Mouse (Mus musculus): ENCODE measurements around the gene Olfr1061. TPM values are rescaled to one million over a fixed set of nuclear protein-coding genes. Genes with fewer than 3 reads are reported as not detected.

The Olfr1061 gene
- not detected in 4 replicates for total RNA-seq (2023)

GRCm38 (mm10) chr2:86413950-86414349 is at the start of gene Olfr1061:
Olfr1061 (minus strand) TSS chr2:86414050.

GRCm38 (mm10) chr2:86456169-86456568 is 42.3 kb upstream of the Olfr1061 start, which contains the start of gene Olfr1066:
Olfr1066 (minus strand) TSS chr2:86456269.

GRCm38 (mm10) chr2:86450491-86450890 is 36.6 kb upstream of the Olfr1061 start, which contains the start of gene Olfr1065:
Olfr1065 (minus strand) TSS chr2:86450591.

GRCm38 (mm10) chr2:86426649-86427048 is 12.8 kb upstream of the Olfr1061 start, which contains the start of gene Olfr1062:
Olfr1062 (minus strand) TSS chr2:86426749.

GRCm38 (mm10) chr2:86388461-86388860 is 25.4 kb downstream of the Olfr1061 start, which contains the start of gene Olfr1058:
Olfr1058 (minus strand) TSS chr2:86388561.

GRCm38 (mm10) chr2:86378293-86378692 is 35.6 kb downstream of the Olfr1061 start, which contains the start of gene Olfr1057:
Olfr1057 (minus strand) TSS chr2:86378393.

Other genes with a start within 250 kb of the Olfr1061 start
- gene Olfr1043, start 246.5 kb downstream of the Olfr1061 start, total RNA-seq (2023), result not detected in 4 replicates
- not detected in 4 replicates for gene Olfr1044, start 236.2 kb downstream of the Olfr1061 start, total RNA-seq (2023)
- not detected in 4 replicates for gene Olfr52, start 228.4 kb downstream of the Olfr1061 start, total RNA-seq (2023)
- gene Olfr1045, start 211.0 kb downstream of the Olfr1061 start, total RNA-seq (2023), result not detected in 4 replicates
- not detected in 4 replicates for gene Olfr1046, start 194.7 kb downstream of the Olfr1061 start, total RNA-seq (2023)
- not detected in 4 replicates for gene Olfr1047, start 182.6 kb downstream of the Olfr1061 start, total RNA-seq (2023)
- not detected in 4 replicates for gene Olfr1048, start 173.8 kb downstream of the Olfr1061 start, total RNA-seq (2023)
- not detected in 4 replicates for gene Olfr1049, start 155.7 kb downstream of the Olfr1061 start, total RNA-seq (2023)
- not detected in 4 replicates for gene Olfr1051, start 135.0 kb downstream of the Olfr1061 start, total RNA-seq (2023)
- not detected in 4 replicates for gene Olfr1052, start 121.6 kb downstream of the Olfr1061 start, total RNA-seq (2023)
- gene Olfr1053, start 98.8 kb downstream of the Olfr1061 start, total RNA-seq (2023), result not detected in 4 replicates
- gene Olfr1054, start 78.6 kb downstream of the Olfr1061 start, total RNA-seq (2023), result not detected in 4 replicates
- not detected in 4 replicates for gene Olfr1055, start 63.8 kb downstream of the Olfr1061 start, total RNA-seq (2023)
- gene Olfr1056, start 51.6 kb downstream of the Olfr1061 start, total RNA-seq (2023), result not detected in 4 replicates
- not detected in 4 replicates for gene Olfr1057, start 35.7 kb downstream of the Olfr1061 start, total RNA-seq (2023)
- not detected in 4 replicates for gene Olfr1058, start 25.5 kb downstream of the Olfr1061 start, total RNA-seq (2023)
- not detected in 4 replicates for gene Olfr1062, start 12.7 kb upstream of the Olfr1061 start, total RNA-seq (2023)
- gene Olfr1065, start 36.5 kb upstream of the Olfr1061 start, total RNA-seq (2023), result not detected in 4 replicates
- gene Olfr1066, start 42.2 kb upstream of the Olfr1061 start, total RNA-seq (2023), result not detected in 4 replicates
- gene Olfr228, start 73.3 kb upstream of the Olfr1061 start, total RNA-seq (2023), result not detected in 4 replicates
- not detected in 4 replicates for gene Olfr1076, start 94.4 kb upstream of the Olfr1061 start, total RNA-seq (2023)
- not detected in 4 replicates for gene Olfr1079, start 128.4 kb upstream of the Olfr1061 start, total RNA-seq (2023)
- not detected in 4 replicates for gene Olfr1080, start 144.2 kb upstream of the Olfr1061 start, total RNA-seq (2023)
- not detected in 4 replicates for gene Olfr1082, start 184.9 kb upstream of the Olfr1061 start, total RNA-seq (2023)
- not detected in 4 replicates for gene Olfr1084, start 225.7 kb upstream of the Olfr1061 start, total RNA-seq (2023)
- not detected in 4 replicates for gene Olfr1085, start 248.0 kb upstream of the Olfr1061 start, total RNA-seq (2023)